In the genomic region with DNA sequence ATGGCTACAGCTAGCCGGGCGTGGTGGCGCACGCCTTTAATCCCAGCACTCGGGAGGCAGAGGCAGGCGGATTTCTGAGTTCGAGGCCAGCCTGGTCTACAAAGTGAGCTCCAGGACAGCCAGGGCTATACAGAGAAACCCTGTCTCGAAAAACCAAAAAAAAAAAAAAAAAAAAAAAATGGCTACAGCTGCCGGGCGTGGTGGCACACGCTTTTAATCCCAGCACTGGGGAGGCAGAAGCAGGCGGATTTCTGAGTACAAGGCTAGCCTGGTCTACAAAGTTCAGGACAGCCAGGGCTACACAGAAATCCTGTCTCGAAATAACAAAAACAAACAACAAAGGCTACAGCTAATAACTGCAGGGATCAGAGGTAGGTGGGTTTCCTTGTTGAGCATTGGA, we compare ENCODE assay signal across 9 mouse cellular contexts. TPM values are rescaled to one million over a fixed set of nuclear protein-coding genes. Genes with fewer than 3 reads are reported as not detected.
DNase-seq lines count a peak whose midpoint lies in the region; ATAC-seq and TF ChIP-seq lines count a peak whose summit lies in the region.
"Not testable (repeated sequence)": the region's sequence is repeated elsewhere in the genome, so short reads cannot be mapped to it uniquely, and the experiment has no call there.
"Had no signal": no experiment of that assay in that cellular context is flagged by ENCODE, and none has a peak within 500 bp of the region (broad histone marks: within the 10 kb centered on the region; RNA-seq: fewer than 3 reads in every experiment).

No protein-coding gene starts in this region.

- H3K4me3 ChIP-seq in forebrain, embryonic 14.5 days (ENCODE audit: low read depth, low read length); hindbrain, embryonic 14.5 days (replicated peaks; ENCODE audit: low read length); kidney, embryonic 15.5 days (replicated peaks); liver, embryonic 13.5 days (replicated peaks); midbrain, embryonic 11.5 days (ENCODE audit: low read depth, low read length); midbrain, postnatal 0 days (ENCODE audit: low read depth, low read length): not testable (repeated sequence)
- peak overlapping the region; percentile 97 for H3K4me3 ChIP-seq in testis, adult 2 months (ENCODE audit: control insufficient read depth, low read depth, low read length)

- peak overlapping the region; percentile 44; the same call in 1 of the 2 replicates for H3K4me2 ChIP-seq in forebrain, embryonic 14.5 days (ENCODE audit: low read length)
- H3K4me2 ChIP-seq in hindbrain, embryonic 14.5 days (replicated peaks): peak overlapping the region; percentile 53; the same call in 1 of the 2 replicates
- peak overlapping the region; percentile 91; the same call in 1 of the 2 replicates for H3K4me2 ChIP-seq in kidney, embryonic 15.5 days
- H3K4me2 ChIP-seq in liver, embryonic 13.5 days: 0 out of 2 replicates have a peak overlapping the region, but pooled peaks have one; percentile 51
- not testable (repeated sequence) for H3K4me2 ChIP-seq in midbrain, embryonic 11.5 days; midbrain, postnatal 0 days (ENCODE audit: low read depth, low read length, poor library complexity, severe bottlenecking)

- peaks cover 61% of the 10 kb centered on the region for H3K36me3 ChIP-seq in forebrain, embryonic 14.5 days (ENCODE audit: control insufficient read depth, insufficient read depth, low read length)
- H3K36me3 ChIP-seq in hindbrain, embryonic 14.5 days (replicated peaks; ENCODE audit: control insufficient read depth, insufficient read depth): peaks cover 64% of the 10 kb centered on the region
- peaks cover 60% of the 10 kb centered on the region for H3K36me3 ChIP-seq in kidney, embryonic 15.5 days
- peaks cover 51% of the 10 kb centered on the region for H3K36me3 ChIP-seq in liver, embryonic 13.5 days
- H3K36me3 ChIP-seq in midbrain, embryonic 11.5 days (ENCODE audit: control insufficient read depth, insufficient read depth, low read length): peaks cover 30% of the 10 kb centered on the region
- H3K36me3 ChIP-seq in midbrain, postnatal 0 days (ENCODE audit: insufficient read depth, low read length): peaks cover 45% of the 10 kb centered on the region
- H3K36me3 ChIP-seq in testis, adult 2 months (ENCODE audit: control insufficient read depth, insufficient read depth, low read length): not testable (repeated sequence)

- H3K27me3 ChIP-seq in forebrain, embryonic 14.5 days (replicated peaks; ENCODE audit: control insufficient read depth, insufficient read depth, low read length); hindbrain, embryonic 14.5 days (ENCODE audit: control insufficient read depth, insufficient read depth, low read length); kidney, embryonic 15.5 days; liver, embryonic 13.5 days; midbrain, embryonic 11.5 days (ENCODE audit: control insufficient read depth, insufficient read depth, low read length); midbrain, postnatal 0 days (ENCODE audit: insufficient read depth, low read length); testis, adult 2 months (ENCODE audit: control insufficient read depth, insufficient read depth, low read length): not testable (repeated sequence)

- TF ChIP-seq POLR2A in testis, adult 2 months (IDR thresholded peaks at IDR 0.05; ENCODE audit: control insufficient read depth, low read depth, low read length): not testable (repeated sequence)

- H3K4me1 ChIP-seq in forebrain, embryonic 14.5 days (ENCODE audit: control insufficient read depth, insufficient read depth, low read length); midbrain, postnatal 0 days (ENCODE audit: insufficient read depth, low read length); testis, adult 2 months (ENCODE audit: control insufficient read depth, insufficient read depth, low read length): not testable (repeated sequence)
- H3K4me1 ChIP-seq in hindbrain, embryonic 14.5 days (replicated peaks; ENCODE audit: control insufficient read depth, insufficient read depth, low read length): peaks cover 18% of the 10 kb centered on the region
- H3K4me1 ChIP-seq in kidney, embryonic 15.5 days: peaks cover 13% of the 10 kb centered on the region
- peaks cover 18% of the 10 kb centered on the region for H3K4me1 ChIP-seq in liver, embryonic 13.5 days (replicated peaks)
- H3K4me1 ChIP-seq in midbrain, embryonic 11.5 days (ENCODE audit: control insufficient read depth, insufficient read depth, low read length): peaks cover 13% of the 10 kb centered on the region

- H3K9me3 ChIP-seq in forebrain, embryonic 14.5 days (replicated peaks; ENCODE audit: control insufficient read depth, low read length); hindbrain, embryonic 14.5 days (ENCODE audit: control insufficient read depth, low read length); kidney, embryonic 15.5 days (replicated peaks); liver, embryonic 13.5 days (replicated peaks); midbrain, embryonic 11.5 days (ENCODE audit: control insufficient read depth, low read length); midbrain, postnatal 0 days (ENCODE audit: low read length): not testable (repeated sequence)

- TF ChIP-seq CTCF in midbrain, postnatal 0 days (IDR thresholded peaks at IDR 0.05); testis, adult 2 months (IDR thresholded peaks at IDR 0.05; ENCODE audit: control insufficient read depth, insufficient read depth, insufficient replicate concordance, low read depth, low read length): not testable (repeated sequence)

- not testable (repeated sequence) for H3K9ac ChIP-seq in forebrain, embryonic 14.5 days (ENCODE audit: low read length); hindbrain, embryonic 14.5 days; kidney, embryonic 15.5 days; liver, embryonic 13.5 days; midbrain, embryonic 11.5 days (ENCODE audit: low read length); midbrain, postnatal 0 days (replicated peaks; ENCODE audit: low read length, poor library complexity, severe bottlenecking)

- not testable (repeated sequence) for DNase-seq in forebrain, embryonic 14.5 days (ENCODE audit: low spot score); hindbrain, embryonic 14.5 days (ENCODE audit: low spot score); liver, embryonic 13.5 days; midbrain, postnatal 0 days (ENCODE audit: low spot score)
- DNase-seq in midbrain, embryonic 11.5 days (ENCODE audit: low spot score, missing footprints): peak; percentile 62

- WGBS in forebrain, embryonic 14.5 days: 80% methylated on average over 12 of the region's 13 CpGs
- 89% methylated on average over 12 of the region's 13 CpGs for WGBS in hindbrain, embryonic 14.5 days
- 90% methylated on average over 12 of the region's 13 CpGs for WGBS in kidney, embryonic 15.5 days
- 76% methylated on average over 12 of the region's 13 CpGs for WGBS in liver, embryonic 13.5 days (ENCODE audit: insufficient replicate concordance)
- 92% methylated on average over 12 of the region's 13 CpGs for WGBS in midbrain, embryonic 11.5 days
- 84% methylated on average over 10 of the region's 13 CpGs for WGBS in midbrain, postnatal 0 days

- H3K27ac ChIP-seq in forebrain, embryonic 14.5 days (ENCODE audit: low read depth, low read length); hindbrain, embryonic 14.5 days; kidney, embryonic 15.5 days; liver, embryonic 13.5 days; midbrain, embryonic 11.5 days (ENCODE audit: low read depth, low read length); testis, adult 2 months (ENCODE audit: control insufficient read depth, insufficient read depth, low read depth, low read length): not testable (repeated sequence)
- 0 out of 2 replicates have a peak overlapping the region, but pooled peaks have one; percentile 57 for H3K27ac ChIP-seq in midbrain, postnatal 0 days (ENCODE audit: low read depth, low read length)

- ATAC-seq in forebrain, embryonic 14.5 days; hindbrain, embryonic 14.5 days (ENCODE audit: low FRiP score); kidney, embryonic 15.5 days (replicated peaks; ENCODE audit: low FRiP score); liver, embryonic 13.5 days (ENCODE audit: low read depth); midbrain, embryonic 11.5 days (ENCODE audit: low FRiP score); midbrain, postnatal 0 days (ENCODE audit: low FRiP score): not testable (repeated sequence)

RNA-seq across cellular contexts. Expression of a gene that starts 0.9 kb away (rescaled TPM):
- polyA plus RNA-seq in forebrain, embryonic 14.5 days (2014; fragmentation: Nextera tagmentation; extraction: Ambion mirVana): 74.4 and 74.9 TPM in 2 replicates
- 90.4 and 96.8 TPM in 2 replicates for polyA plus RNA-seq in hindbrain, embryonic 14.5 days (2014; fragmentation: Nextera tagmentation; extraction: Ambion mirVana)
- 34.0 and 35.2 TPM in 2 replicates for polyA plus RNA-seq in kidney, embryonic 15.5 days (2015; fragmentation: Nextera tagmentation; extraction: Ambion mirVana)
- polyA plus RNA-seq in liver, embryonic 13.5 days (2015; fragmentation: Nextera tagmentation; extraction: Ambion mirVana): 12.9 and 13.7 TPM in 2 replicates
- polyA plus RNA-seq in midbrain, embryonic 11.5 days (2014; fragmentation: Nextera tagmentation; extraction: Ambion mirVana): 56.2 and 61.1 TPM in 2 replicates
- 70.5 and 84.2 TPM in 2 replicates for total RNA-seq in midbrain, postnatal 0 days (2014; rRNA removed)
- 69.2 and 73.4 TPM in 2 replicates for polyA plus RNA-seq in midbrain, postnatal 0 days (2015; fragmentation: Nextera tagmentation; extraction: Ambion mirVana)
- polyA plus RNA-seq in testis, adult 2 months (2012; rRNA removed): 41.7 and 47.4 TPM in 2 replicates

RNA-seq across cellular contexts. Expression of a gene that starts 23.0 kb away (rescaled TPM):
- 20.6 and 22.5 TPM in 2 replicates for polyA plus RNA-seq in forebrain, embryonic 14.5 days (2014; fragmentation: Nextera tagmentation; extraction: Ambion mirVana)
- 15.9 and 17.8 TPM in 2 replicates for polyA plus RNA-seq in hindbrain, embryonic 14.5 days (2014; fragmentation: Nextera tagmentation; extraction: Ambion mirVana)
- 24.2 and 24.6 TPM in 2 replicates for polyA plus RNA-seq in kidney, embryonic 15.5 days (2015; fragmentation: Nextera tagmentation; extraction: Ambion mirVana)
- 26.3 and 32.2 TPM in 2 replicates for polyA plus RNA-seq in liver, embryonic 13.5 days (2015; fragmentation: Nextera tagmentation; extraction: Ambion mirVana)
- polyA plus RNA-seq in midbrain, embryonic 11.5 days (2014; fragmentation: Nextera tagmentation; extraction: Ambion mirVana): 37.5 and 39.2 TPM in 2 replicates
- total RNA-seq in midbrain, postnatal 0 days (2014; rRNA removed): 16.7 and 20.2 TPM in 2 replicates
- 8.7 and 10.6 TPM in 2 replicates for polyA plus RNA-seq in midbrain, postnatal 0 days (2015; fragmentation: Nextera tagmentation; extraction: Ambion mirVana)
- polyA plus RNA-seq in testis, adult 2 months (2012; rRNA removed): 15.7 and 18.1 TPM in 2 replicates

RNA-seq across cellular contexts. Expression of a gene that starts 51.9 kb away (rescaled TPM):
- polyA plus RNA-seq in forebrain, embryonic 14.5 days (2014; fragmentation: Nextera tagmentation; extraction: Ambion mirVana): 7.5 and 10.3 TPM in 2 replicates
- polyA plus RNA-seq in hindbrain, embryonic 14.5 days (2014; fragmentation: Nextera tagmentation; extraction: Ambion mirVana): 11.5 and 13.8 TPM in 2 replicates
- 8.6 and 9.9 TPM in 2 replicates for polyA plus RNA-seq in kidney, embryonic 15.5 days (2015; fragmentation: Nextera tagmentation; extraction: Ambion mirVana)
- polyA plus RNA-seq in liver, embryonic 13.5 days (2015; fragmentation: Nextera tagmentation; extraction: Ambion mirVana): 67.1 and 71.8 TPM in 2 replicates
- polyA plus RNA-seq in midbrain, embryonic 11.5 days (2014; fragmentation: Nextera tagmentation; extraction: Ambion mirVana): 6.6 and 6.8 TPM in 2 replicates
- total RNA-seq in midbrain, postnatal 0 days (2014; rRNA removed): 15.5 and 16.2 TPM in 2 replicates
- polyA plus RNA-seq in midbrain, postnatal 0 days (2015; fragmentation: Nextera tagmentation; extraction: Ambion mirVana): 19.3 and 23.5 TPM in 2 replicates
- polyA plus RNA-seq in testis, adult 2 months (2012; rRNA removed): 18.0 and 20.5 TPM in 2 replicates
- polyA plus RNA-seq: C2C12, Patski had no signal
